Mouse (Mus musculus): ENCODE measurements around the gene Rbms3.

GRCm38 (mm10) chr9:117373164-117373741, 256.5 kb downstream of the Rbms3 start:
- TF ChIP-seq CTCF (conservative IDR thresholded peaks at IDR 0.05; ENCODE audit: insufficient read depth, insufficient read length, low read depth, low read length): no peak
- TF ChIP-seq POLR2A (IDR thresholded peaks at IDR 0.05; ENCODE audit: low read depth, low read length): no peak
